Mouse (Mus musculus) liver, embryonic 14.5 days (tissue): ENCODE measurements around the gene Ankib1.

Experiments used
- CTCF ChIP-seq: IDR thresholded peaks from 2 replicates; pipeline ENCODE4 v1.5.1; 2016; ENCODE audit warnings: antibody characterized with exemption, low read depth, control low read depth
- EP300 ChIP-seq: IDR thresholded peaks from 2 replicates; pipeline ENCODE4 v1.6.1; 2016; ENCODE audit warnings: antibody characterized with exemption, low read depth

DNA sequence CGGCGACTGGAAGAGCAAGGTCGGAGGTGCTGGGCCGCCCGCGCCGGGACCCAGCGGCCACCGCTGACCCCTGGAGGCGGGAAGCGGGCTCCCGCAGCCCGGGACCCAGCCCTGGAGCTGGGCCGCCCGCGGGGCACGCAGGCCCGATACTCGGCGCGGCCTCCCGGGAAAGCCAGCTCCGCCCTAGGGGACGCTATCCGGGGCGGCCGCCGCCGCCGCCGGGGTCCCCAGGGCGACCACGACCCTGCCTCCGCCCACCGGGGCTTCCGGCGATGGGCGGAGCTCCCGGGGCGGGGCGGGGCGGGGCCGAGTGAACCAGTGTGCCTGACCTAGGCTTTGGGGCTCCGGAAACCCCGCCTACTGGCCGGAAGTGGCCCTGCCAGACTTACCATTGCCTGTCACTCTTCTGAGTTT lies 155.0 kb downstream of the Ankib1 start:
- TF ChIP-seq CTCF, result peak; percentile 42
- TF ChIP-seq EP300, result no peak
